Mouse (Mus musculus) bone marrow, adult 2 months (tissue): Measurements from ENCODE around the gene Med13l.

Experiments
- CTCF ChIP-seq: fragments of 200-500 bp; IDR thresholded peaks from 2 replicates; pipeline ENCODE4 v1.5.1; 2011; ENCODE audit warnings: low read length, control low read depth; ENCODE audit not compliant: control insufficient read depth, insufficient read depth
- POLR2A ChIP-seq: fragments of 200-500 bp; IDR thresholded peaks from 2 replicates; pipeline ENCODE4 v1.6.1; 2011; ENCODE audit warnings: low read depth, mild to moderate bottlenecking, control low read depth, low read length, borderline replicate concordance; ENCODE audit not compliant: control insufficient read depth

GRCm38 (mm10) chr5:118560385-118561085, at the start of gene Med13l:
- TF ChIP-seq CTCF (no peak), POLR2A (peak; percentile 11; the same call in 1 of the 2 replicates)
